Mouse (Mus musculus): Measurements from ENCODE around the gene Ssr1.

- TF ChIP-seq CTCF (IDR thresholded peaks at IDR 0.05; ENCODE audit: insufficient read depth, low read length), result no peak
- TF ChIP-seq POLR2A (IDR thresholded peaks at IDR 0.05; ENCODE audit: borderline replicate concordance, extremely low read depth, low read depth, low read length), result no peak
Observed at GRCm38 (mm10) chr13:37945392-37945791, 48.6 kb downstream of the Ssr1 start.
